Mouse (Mus musculus): ENCODE measurements at regions not wholly inside any gene's neighbourhood (a gene's known extent, or its start where the extent isn't known, plus 50 kb on each side); places are given as distances from the start of the nearest gene placed in this dataset.

- no peaks in the 10 kb centered on the region for H3K9me3 ChIP-seq (replicated peaks)
- H3K27me3 ChIP-seq (ENCODE audit: insufficient read depth, low read length), result no peaks in the 10 kb centered on the region
- H3K4me1 ChIP-seq (ENCODE audit: insufficient read depth, low read depth, low read length), result no peaks in the 10 kb centered on the region
- ATAC-seq (ENCODE audit: extremely low read depth, insufficient number of reproducible peaks, low FRiP score, poor library complexity, severe bottlenecking) (no peak), DNase-seq (ENCODE audit: low spot score) (no peak)
- no peak overlapping the region for H3K4me3 ChIP-seq (ENCODE audit: low read depth, low read length)
- TF ChIP-seq POLR2AphosphoS5 (IDR thresholded peaks at IDR 0.05; ENCODE audit: insufficient replicate concordance, low read depth, low read length) (no peak), GATA2 (IDR thresholded peaks at IDR 0.05; ENCODE audit: borderline replicate concordance, low read depth, low read length) (no peak), CTCF (IDR thresholded peaks at IDR 0.05; ENCODE audit: low read depth, low read length) (no peak), GATA1 (IDR thresholded peaks at IDR 0.05; ENCODE audit: borderline replicate concordance, low read length) (no peak), TAL1 (conservative IDR thresholded peaks at IDR 0.05; ENCODE audit: low read depth, low read length) (no peak)
- no peaks in the 10 kb centered on the region for H3K36me3 ChIP-seq (replicated peaks)
These were observed 76.9 kb downstream of the Pxdc1 start for GRCm38 (mm10) chr13:34576392-34576791.

- Histone ChIP-seq H3K36me3 (replicated peaks) (no peaks in the 10 kb centered on the region), H3K4me1 (ENCODE audit: insufficient read depth, low read depth, low read length) (no peaks in the 10 kb centered on the region), H3K4me3 (ENCODE audit: low read depth, low read length) (no peak overlapping the region), H3K9me3 (replicated peaks) (no peaks in the 10 kb centered on the region), H3K27me3 (ENCODE audit: insufficient read depth, low read length) (no peaks in the 10 kb centered on the region)
- no peak for DNase-seq (ENCODE audit: low spot score)
- no peak for ATAC-seq (ENCODE audit: extremely low read depth, insufficient number of reproducible peaks, low FRiP score, poor library complexity, severe bottlenecking)
- TF ChIP-seq TAL1 (conservative IDR thresholded peaks at IDR 0.05; ENCODE audit: low read depth, low read length) (no peak), CTCF (IDR thresholded peaks at IDR 0.05; ENCODE audit: low read depth, low read length) (no peak), POLR2AphosphoS5 (IDR thresholded peaks at IDR 0.05; ENCODE audit: insufficient replicate concordance, low read depth, low read length) (no peak), GATA2 (IDR thresholded peaks at IDR 0.05; ENCODE audit: borderline replicate concordance, low read depth, low read length) (no peak), GATA1 (IDR thresholded peaks at IDR 0.05; ENCODE audit: borderline replicate concordance, low read length) (no peak)
These were observed 77.3 kb downstream of the Pxdc1 start for GRCm38 (mm10) chr13:34575997-34576314.

- H3K27me3 ChIP-seq (ENCODE audit: insufficient read depth, low read length), result no peaks in the 10 kb centered on the region
- no peaks in the 10 kb centered on the region for H3K9me3 ChIP-seq (replicated peaks)
- no peak for DNase-seq (ENCODE audit: low spot score)
- no peaks in the 10 kb centered on the region for H3K36me3 ChIP-seq (replicated peaks)
- no peak overlapping the region for H3K4me3 ChIP-seq (ENCODE audit: low read depth, low read length)
- TF ChIP-seq POLR2AphosphoS5 (IDR thresholded peaks at IDR 0.05; ENCODE audit: insufficient replicate concordance, low read depth, low read length) (no peak), GATA2 (IDR thresholded peaks at IDR 0.05; ENCODE audit: borderline replicate concordance, low read depth, low read length) (no peak), TAL1 (conservative IDR thresholded peaks at IDR 0.05; ENCODE audit: low read depth, low read length) (no peak), CTCF (IDR thresholded peaks at IDR 0.05; ENCODE audit: low read depth, low read length) (no peak), GATA1 (IDR thresholded peaks at IDR 0.05; ENCODE audit: borderline replicate concordance, low read length) (no peak)
- no peaks in the 10 kb centered on the region for H3K4me1 ChIP-seq (ENCODE audit: insufficient read depth, low read depth, low read length)
- no peak for ATAC-seq (ENCODE audit: extremely low read depth, insufficient number of reproducible peaks, low FRiP score, poor library complexity, severe bottlenecking)
These were observed 77.9 kb downstream of the Pxdc1 start for GRCm38 (mm10) chr13:34575179-34575996.

GRCm38 (mm10) chr13:34569312-34569711, 84.0 kb downstream of the Pxdc1 start:
- Histone ChIP-seq H3K36me3 (replicated peaks) (no peaks in the 10 kb centered on the region), H3K9me3 (replicated peaks) (no peaks in the 10 kb centered on the region), H3K4me1 (ENCODE audit: insufficient read depth, low read depth, low read length) (no peaks in the 10 kb centered on the region), H3K4me3 (ENCODE audit: low read depth, low read length) (no peak overlapping the region), H3K27me3 (ENCODE audit: insufficient read depth, low read length) (no peaks in the 10 kb centered on the region)
- DNase-seq (ENCODE audit: low spot score), result no peak
- no peak for ATAC-seq (ENCODE audit: extremely low read depth, insufficient number of reproducible peaks, low FRiP score, poor library complexity, severe bottlenecking)
- TF ChIP-seq GATA1 (IDR thresholded peaks at IDR 0.05; ENCODE audit: borderline replicate concordance, low read length), result no peak
- no peak for TF ChIP-seq CTCF (IDR thresholded peaks at IDR 0.05; ENCODE audit: low read depth, low read length)
- no peak for TF ChIP-seq POLR2AphosphoS5 (IDR thresholded peaks at IDR 0.05; ENCODE audit: insufficient replicate concordance, low read depth, low read length)
- no peak for TF ChIP-seq GATA2 (IDR thresholded peaks at IDR 0.05; ENCODE audit: borderline replicate concordance, low read depth, low read length)
- TF ChIP-seq TAL1 (conservative IDR thresholded peaks at IDR 0.05; ENCODE audit: low read depth, low read length), result no peak

DNA sequence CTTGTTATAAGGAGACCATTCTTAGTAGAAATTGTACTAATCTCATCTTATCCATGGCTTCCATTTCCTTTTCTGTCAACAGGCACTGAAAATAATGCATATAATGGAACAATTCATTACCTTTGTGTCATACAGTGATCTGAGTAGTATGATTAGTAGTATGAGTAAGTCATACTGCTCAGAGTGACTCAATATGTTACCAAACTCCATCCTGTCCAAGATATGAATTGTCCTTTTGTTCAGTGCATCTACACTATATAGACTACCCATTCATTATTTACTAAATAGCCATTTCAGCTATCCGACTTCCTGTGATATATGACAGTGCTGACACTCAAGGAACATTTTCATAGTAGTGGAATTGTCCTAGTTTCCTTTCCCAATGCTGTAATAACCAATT, 86.6 kb downstream of the Pxdc1 start:
- H3K4me1 ChIP-seq (ENCODE audit: insufficient read depth, low read depth, low read length), result no peaks in the 10 kb centered on the region
- no peak for TF ChIP-seq TAL1 (conservative IDR thresholded peaks at IDR 0.05; ENCODE audit: low read depth, low read length)
- no peak for TF ChIP-seq POLR2AphosphoS5 (IDR thresholded peaks at IDR 0.05; ENCODE audit: insufficient replicate concordance, low read depth, low read length)
- TF ChIP-seq CTCF (IDR thresholded peaks at IDR 0.05; ENCODE audit: low read depth, low read length), result no peak
- no peak for TF ChIP-seq GATA1 (IDR thresholded peaks at IDR 0.05; ENCODE audit: borderline replicate concordance, low read length)
- TF ChIP-seq GATA2 (IDR thresholded peaks at IDR 0.05; ENCODE audit: borderline replicate concordance, low read depth, low read length), result no peak
- no peaks in the 10 kb centered on the region for H3K27me3 ChIP-seq (ENCODE audit: insufficient read depth, low read length)
- no peaks in the 10 kb centered on the region for H3K36me3 ChIP-seq (replicated peaks)
- H3K4me3 ChIP-seq (ENCODE audit: low read depth, low read length), result no peak overlapping the region
- no peak for ATAC-seq (ENCODE audit: extremely low read depth, insufficient number of reproducible peaks, low FRiP score, poor library complexity, severe bottlenecking)
- H3K9me3 ChIP-seq (replicated peaks), result no peaks in the 10 kb centered on the region
- DNase-seq (ENCODE audit: low spot score), result no peak

DNA sequence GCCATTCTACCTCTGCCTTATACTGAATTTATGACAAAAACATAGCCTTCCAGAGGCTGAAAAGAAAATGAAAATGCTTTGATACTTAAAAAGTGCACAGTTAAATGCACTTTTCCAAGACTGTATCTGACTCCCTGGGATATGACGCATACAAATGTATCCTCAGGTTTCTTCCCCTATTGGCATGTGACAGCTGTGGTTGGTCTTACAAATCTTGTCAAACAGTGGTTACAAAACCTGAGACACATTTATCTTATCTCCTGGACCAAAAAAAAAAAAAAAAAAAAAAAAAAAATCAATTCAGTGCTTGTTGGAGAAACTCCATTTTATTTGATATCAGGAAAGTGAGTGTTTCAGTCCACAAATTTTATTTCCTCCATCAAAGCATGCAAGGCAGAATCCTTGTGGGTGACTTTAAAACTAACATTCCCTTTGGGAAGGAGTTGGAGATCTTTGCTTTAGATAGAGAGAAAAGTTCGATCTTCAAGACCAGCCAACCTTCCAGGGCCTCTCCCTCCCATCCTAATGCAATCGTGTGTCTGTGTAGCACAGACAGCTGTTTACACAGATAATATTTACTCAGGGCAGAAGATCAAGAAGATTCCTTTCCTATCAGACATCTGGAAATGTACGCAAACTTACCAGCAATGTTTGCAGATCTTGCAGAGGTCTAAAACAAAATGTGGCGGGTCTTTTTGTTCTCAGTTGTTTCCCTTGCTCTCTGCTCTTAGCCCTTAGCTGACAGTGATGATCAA, 103.0 kb downstream of the Pxdc1 start:
- DNase-seq (ENCODE audit: low spot score), result no peak
- no peak for ATAC-seq (ENCODE audit: extremely low read depth, insufficient number of reproducible peaks, low FRiP score, poor library complexity, severe bottlenecking)
- H3K27me3 ChIP-seq (ENCODE audit: insufficient read depth, low read length), result no peaks in the 10 kb centered on the region
- H3K36me3 ChIP-seq (replicated peaks), result no peaks in the 10 kb centered on the region
- H3K4me3 ChIP-seq (ENCODE audit: low read depth, low read length), result no peak overlapping the region
- TF ChIP-seq CTCF (IDR thresholded peaks at IDR 0.05; ENCODE audit: low read depth, low read length) (no peak), GATA1 (IDR thresholded peaks at IDR 0.05; ENCODE audit: borderline replicate concordance, low read length) (no peak), POLR2AphosphoS5 (IDR thresholded peaks at IDR 0.05; ENCODE audit: insufficient replicate concordance, low read depth, low read length) (no peak), GATA2 (IDR thresholded peaks at IDR 0.05; ENCODE audit: borderline replicate concordance, low read depth, low read length) (no peak), TAL1 (conservative IDR thresholded peaks at IDR 0.05; ENCODE audit: low read depth, low read length) (no peak)
- no peaks in the 10 kb centered on the region for H3K9me3 ChIP-seq (replicated peaks)
- no peaks in the 10 kb centered on the region for H3K4me1 ChIP-seq (ENCODE audit: insufficient read depth, low read depth, low read length)
